Mouse (Mus musculus): ENCODE measurements around the gene Lrrc8e. TPM values are rescaled to one million over a fixed set of nuclear protein-coding genes. Genes with fewer than 3 reads are reported as not detected.
A peak's percentile ranks its signal among the peaks of the same experiment; 100 is the strongest.
"Not testable (repeated sequence)": the region's sequence is repeated elsewhere in the genome, so short reads cannot be mapped to it uniquely, and the experiment has no call there.

The Lrrc8e gene
- polyA plus RNA-seq, 1 experiment from 2014 or later = 0.28 TPM

- no peak overlapping the region for H3K4me2 ChIP-seq
- no peak overlapping the region for H3K4me3 ChIP-seq
- no peaks in the 10 kb centered on the region for H3K9me3 ChIP-seq (replicated peaks)
- H3K27me3 ChIP-seq (replicated peaks) = no peaks in the 10 kb centered on the region
- ATAC-seq (ENCODE audit: insufficient number of reproducible peaks, low FRiP score) = no peak
- H3K27ac ChIP-seq (ENCODE audit: poor library complexity, severe bottlenecking) = no peak overlapping the region
- no peak overlapping the region for H3K9ac ChIP-seq
- peaks cover 61% of the 10 kb centered on the region for H3K36me3 ChIP-seq
- H3K4me1 ChIP-seq (replicated peaks) = peaks cover 28% of the 10 kb centered on the region
- 86% methylated on average over 8 of the region's 8 CpGs for WGBS
Observed at GRCm38 (mm10) chr8:4247241-4247640, 20.6 kb downstream of the Lrrc8e start.

DNA sequence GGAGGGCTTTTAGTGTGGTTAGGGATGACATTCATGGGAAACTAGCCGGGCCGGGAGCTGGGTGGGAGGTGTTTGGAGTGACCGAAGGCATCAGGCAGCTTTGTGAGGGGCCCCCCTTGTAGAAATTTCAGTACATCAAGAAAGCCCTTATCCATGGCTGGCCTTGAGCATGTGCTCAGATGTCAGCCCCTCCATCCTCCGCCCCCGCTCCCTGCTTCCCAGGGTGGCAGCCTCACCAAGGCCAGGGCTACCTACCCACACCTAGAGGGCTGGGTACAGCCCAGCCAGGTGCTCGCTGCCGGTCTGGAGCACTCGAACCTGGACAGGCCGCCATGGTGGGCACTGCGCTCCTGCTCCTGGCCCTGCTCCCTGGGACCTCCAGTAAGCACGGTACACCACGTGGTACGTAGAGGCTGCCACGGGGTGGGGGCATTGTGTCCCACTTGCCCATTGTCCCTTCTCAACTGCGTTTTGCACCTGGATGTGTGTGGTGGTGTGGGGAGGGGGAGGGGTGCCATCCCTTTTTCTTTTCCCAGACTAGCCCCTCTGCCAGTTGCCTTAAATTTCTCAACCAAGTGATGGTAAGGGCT lies 21.4 kb downstream of the Lrrc8e start, which contains the start of gene Tgfbr3l:
Tgfbr3l (plus strand) TSS at position 264 of the 590 bp plus-strand sequence.
- 75% methylated on average over 15 of the region's 15 CpGs for WGBS
- H3K36me3 ChIP-seq = peaks cover 54% of the 10 kb centered on the region
- H3K9ac ChIP-seq = peak within 1 kb of the TSS; percentile 55; the same call in 1 of the 2 replicates
- H3K27me3 ChIP-seq (replicated peaks) = no peaks in the 10 kb centered on the region
- peaks cover 32% of the 10 kb centered on the region for H3K4me1 ChIP-seq (replicated peaks)
- H3K4me2 ChIP-seq = peak within 1 kb of the TSS; percentile 52
- H3K4me3 ChIP-seq = no peak within 1 kb of the TSS
- H3K27ac ChIP-seq (ENCODE audit: poor library complexity, severe bottlenecking) = peak within 1 kb of the TSS; percentile 27; the same call in 1 of the 2 replicates
- ATAC-seq (ENCODE audit: insufficient number of reproducible peaks, low FRiP score) = no peak
- no peaks in the 10 kb centered on the region for H3K9me3 ChIP-seq (replicated peaks)

DNA sequence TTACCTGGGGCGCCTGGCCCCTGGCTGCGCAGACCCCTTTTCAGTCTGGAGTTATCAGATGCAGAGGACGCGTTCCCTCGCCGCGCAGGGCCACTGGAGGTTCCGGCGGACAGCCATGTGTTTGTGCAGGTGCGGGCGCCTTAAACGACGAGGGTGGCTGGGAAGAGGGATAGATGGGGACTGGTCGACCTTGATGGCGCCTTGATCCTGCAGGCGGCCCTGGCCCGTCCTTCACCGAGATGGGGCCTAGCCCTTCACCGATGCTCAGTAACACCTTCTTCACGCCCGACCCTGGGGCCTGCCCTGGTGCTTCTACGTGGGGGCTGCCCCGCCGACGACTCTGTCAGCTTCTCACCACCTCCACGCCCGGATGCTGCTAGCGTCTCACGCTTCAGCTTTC lies 22.6 kb downstream of the Lrrc8e start:
- Histone ChIP-seq H3K27ac (ENCODE audit: poor library complexity, severe bottlenecking) (peak overlapping the region; percentile 27; the same call in 1 of the 2 replicates), H3K4me1 (replicated peaks) (peaks cover 38% of the 10 kb centered on the region), H3K9ac (peak overlapping the region; percentile 55; the same call in 1 of the 2 replicates), H3K4me3 (peak overlapping the region; percentile 15; the same call in 1 of the 2 replicates), H3K36me3 (peaks cover 42% of the 10 kb centered on the region), H3K4me2 (peak overlapping the region; percentile 52), H3K9me3 (replicated peaks) (no peaks in the 10 kb centered on the region), H3K27me3 (replicated peaks) (no peaks in the 10 kb centered on the region)
- ATAC-seq (ENCODE audit: insufficient number of reproducible peaks, low FRiP score) = no peak
- 5% methylated on average over 29 of the region's 29 CpGs for WGBS

DNA sequence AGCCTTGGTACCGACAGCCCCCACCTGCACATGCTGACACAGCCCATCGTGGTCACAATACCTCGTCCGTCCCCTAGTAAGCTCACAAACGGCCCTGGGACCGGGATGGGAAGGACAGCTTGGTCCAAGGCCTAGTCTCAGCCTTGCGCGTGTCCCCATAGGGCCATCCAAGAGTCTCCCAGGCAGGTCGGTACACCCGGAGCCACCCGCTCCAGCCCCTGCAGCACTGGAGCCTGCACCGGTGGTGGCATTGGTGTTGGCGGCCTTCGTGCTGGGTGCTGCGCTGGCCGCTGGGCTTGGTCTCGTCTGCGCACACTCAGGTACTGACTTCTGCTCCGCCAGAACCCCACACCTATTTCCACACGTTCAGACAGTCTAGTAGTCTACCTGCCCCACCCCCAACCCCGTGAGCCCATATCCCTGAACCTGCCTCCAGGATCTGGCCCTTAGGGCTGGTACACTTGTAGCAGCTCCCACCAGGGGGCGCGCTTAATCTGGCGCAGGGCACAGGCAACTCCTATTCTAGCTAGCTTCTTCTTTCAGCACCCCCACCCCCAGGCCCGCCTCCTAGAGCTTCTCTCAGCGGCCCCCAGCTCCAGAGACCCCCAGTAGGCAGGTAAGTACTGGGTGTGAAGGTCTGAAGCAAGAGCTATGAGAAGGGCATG lies 23.8 kb downstream of the Lrrc8e start:
- 31% methylated on average over 26 of the region's 26 CpGs for WGBS
- Histone ChIP-seq H3K4me3 (no peak overlapping the region), H3K27me3 (replicated peaks) (no peaks in the 10 kb centered on the region), H3K27ac (ENCODE audit: poor library complexity, severe bottlenecking) (no peak overlapping the region), H3K4me1 (replicated peaks) (peaks cover 39% of the 10 kb centered on the region), H3K4me2 (0 out of 2 replicates have a peak overlapping the region, but pooled peaks have one; percentile 4), H3K36me3 (peaks cover 42% of the 10 kb centered on the region), H3K9ac (0 out of 2 replicates have a peak overlapping the region, but pooled peaks have one; percentile 47), H3K9me3 (replicated peaks) (no peaks in the 10 kb centered on the region)
- ATAC-seq (ENCODE audit: insufficient number of reproducible peaks, low FRiP score) = peak; percentile 23; the same call in 1 of the 2 replicates

DNA sequence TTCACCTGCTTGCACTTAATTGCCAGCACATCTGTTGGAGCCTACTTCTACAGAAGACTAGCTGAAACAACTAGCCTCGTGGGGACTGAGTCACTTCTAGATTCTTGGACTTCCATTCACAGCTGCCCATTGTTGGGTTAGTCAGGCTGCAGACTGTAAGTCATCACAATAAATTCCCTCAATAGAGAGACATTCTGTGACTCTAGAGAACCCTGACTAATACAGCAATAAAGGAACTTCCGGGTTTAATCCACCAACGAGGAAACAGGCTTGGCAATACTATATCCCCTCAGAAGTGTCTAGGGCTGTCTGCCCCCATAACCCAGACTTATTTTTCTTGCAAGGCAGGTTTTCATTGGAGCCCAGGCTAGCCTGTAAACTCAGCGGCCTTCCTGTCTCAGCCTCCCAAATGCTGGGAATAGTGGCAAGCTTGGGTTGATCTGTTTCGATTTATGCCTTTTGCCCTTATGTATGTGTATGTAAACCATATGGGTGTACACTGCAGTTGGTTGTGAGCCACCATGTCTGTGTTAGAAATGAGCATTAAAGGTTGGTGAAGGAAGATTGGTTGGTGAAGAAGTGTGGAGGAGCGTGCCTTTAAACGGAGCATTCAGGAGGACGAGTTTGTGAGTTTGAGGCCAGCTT lies 25.6 kb downstream of the Lrrc8e start:
- WGBS = 41% methylated on average over 8 of the region's 8 CpGs
- peaks cover 45% of the 10 kb centered on the region for H3K4me1 ChIP-seq (replicated peaks)
- H3K27me3 ChIP-seq (replicated peaks) = no peaks in the 10 kb centered on the region
- H3K4me3 ChIP-seq = peak overlapping the region; percentile 95
- ATAC-seq (ENCODE audit: insufficient number of reproducible peaks, low FRiP score) = no peak
- H3K9me3 ChIP-seq (replicated peaks) = no peaks in the 10 kb centered on the region
- peaks cover 39% of the 10 kb centered on the region for H3K36me3 ChIP-seq
- peak overlapping the region; percentile 91 for H3K9ac ChIP-seq
- no peak overlapping the region for H3K27ac ChIP-seq (ENCODE audit: poor library complexity, severe bottlenecking)
- H3K4me2 ChIP-seq = peak overlapping the region; percentile 87

GRCm38 (mm10) chr8:4252934-4253841 lies 26.6 kb downstream of the Lrrc8e start, which contains the start of gene Snapc2:
Snapc2 (plus strand) TSS chr8:4253080.
- Histone ChIP-seq H3K9ac (peak within 1 kb of the TSS; percentile 91), H3K4me2 (peak within 1 kb of the TSS; percentile 87), H3K27ac (ENCODE audit: poor library complexity, severe bottlenecking) (peak within 1 kb of the TSS; percentile 84), H3K27me3 (replicated peaks) (no peaks in the 10 kb centered on the region), H3K9me3 (replicated peaks) (no peaks in the 10 kb centered on the region), H3K4me3 (peak within 1 kb of the TSS; percentile 95), H3K4me1 (replicated peaks) (peaks cover 52% of the 10 kb centered on the region), H3K36me3 (peaks cover 34% of the 10 kb centered on the region)
- under 1% methylated on average over 69 of the region's 69 CpGs for WGBS
- ATAC-seq (ENCODE audit: insufficient number of reproducible peaks, low FRiP score) = peak; percentile 91

- H3K9me3 ChIP-seq (replicated peaks) = no peaks in the 10 kb centered on the region
- H3K4me3 ChIP-seq = peak overlapping the region; percentile 95
- no peaks in the 10 kb centered on the region for H3K27me3 ChIP-seq (replicated peaks)
- no peak for ATAC-seq (ENCODE audit: insufficient number of reproducible peaks, low FRiP score)
- H3K4me2 ChIP-seq = peak overlapping the region; percentile 87
- no peak overlapping the region for H3K27ac ChIP-seq (ENCODE audit: poor library complexity, severe bottlenecking)
- peaks cover 31% of the 10 kb centered on the region for H3K36me3 ChIP-seq
- no peak overlapping the region for H3K9ac ChIP-seq
- H3K4me1 ChIP-seq (replicated peaks) = peaks cover 46% of the 10 kb centered on the region
- 70% methylated on average over 6 of the region's 6 CpGs for WGBS
Observed at GRCm38 (mm10) chr8:4254001-4254400, 27.4 kb downstream of the Lrrc8e start.

DNA sequence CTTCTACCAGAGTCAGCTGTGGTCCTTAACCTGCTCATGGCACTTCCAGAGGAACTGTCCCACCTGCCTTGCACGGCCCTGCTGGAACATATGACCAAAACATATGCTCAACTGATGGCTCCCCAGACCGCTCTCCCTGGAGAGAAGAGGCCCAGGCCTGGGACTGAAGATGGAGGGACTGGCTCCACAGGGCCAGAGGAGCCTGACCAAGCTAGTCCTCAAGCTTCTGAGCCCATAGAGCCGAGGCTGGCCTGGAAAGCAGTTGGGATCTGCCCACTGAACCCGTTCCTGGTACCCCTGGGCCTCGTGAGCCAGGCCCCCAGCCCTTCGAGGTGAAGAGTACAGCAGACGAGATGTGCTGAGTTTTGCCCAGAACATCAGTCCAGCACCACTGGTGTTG lies 28.8 kb downstream of the Lrrc8e start:
- Histone ChIP-seq H3K36me3 (peaks cover 41% of the 10 kb centered on the region), H3K4me1 (replicated peaks) (peaks cover 41% of the 10 kb centered on the region)
- not testable (repeated sequence) for H3K27ac ChIP-seq (ENCODE audit: poor library complexity, severe bottlenecking); H3K9ac ChIP-seq; H3K4me3 ChIP-seq; H3K27me3 ChIP-seq (replicated peaks); H3K4me2 ChIP-seq; H3K9me3 ChIP-seq (replicated peaks); ATAC-seq (ENCODE audit: insufficient number of reproducible peaks, low FRiP score)
- 85% methylated on average over 7 of the region's 7 CpGs for WGBS

DNA sequence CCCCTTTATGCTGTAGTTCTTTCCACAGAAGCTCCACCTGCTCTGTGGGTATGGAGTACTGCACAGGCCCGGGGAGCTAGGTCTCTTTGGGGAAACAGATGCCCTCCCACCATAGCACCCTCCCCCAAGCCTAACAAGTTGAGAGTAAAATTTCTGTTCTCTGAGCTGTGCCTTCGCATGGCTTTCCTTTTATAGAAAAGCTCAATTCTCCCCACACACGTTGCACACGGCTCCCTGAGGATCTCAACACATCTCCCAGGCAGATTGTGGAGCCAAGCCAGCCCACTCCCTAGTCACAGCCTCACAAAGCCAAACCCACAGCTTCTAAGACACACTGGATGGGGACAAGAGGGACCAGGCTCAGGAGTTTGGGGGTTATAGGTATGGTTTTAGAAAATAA lies 30.3 kb downstream of the Lrrc8e start:
- peaks cover 55% of the 10 kb centered on the region for H3K36me3 ChIP-seq
- H3K9ac ChIP-seq = peak overlapping the region; percentile 31; the same call in 1 of the 2 replicates
- no peak overlapping the region for H3K4me2 ChIP-seq
- no peak overlapping the region for H3K27ac ChIP-seq (ENCODE audit: poor library complexity, severe bottlenecking)
- H3K4me1 ChIP-seq (replicated peaks) = peaks cover 37% of the 10 kb centered on the region
- H3K4me3 ChIP-seq = no peak overlapping the region
- 58% methylated on average over 4 of the region's 4 CpGs for WGBS
- ATAC-seq (ENCODE audit: insufficient number of reproducible peaks, low FRiP score) = no peak
- no peaks in the 10 kb centered on the region for H3K9me3 ChIP-seq (replicated peaks)
- no peaks in the 10 kb centered on the region for H3K27me3 ChIP-seq (replicated peaks)

GRCm38 (mm10) chr8:4257350-4257749 lies 30.7 kb downstream of the Lrrc8e start:
- H3K27ac ChIP-seq (ENCODE audit: poor library complexity, severe bottlenecking) = no peak overlapping the region
- peak overlapping the region; percentile 31; the same call in 1 of the 2 replicates for H3K9ac ChIP-seq
- H3K36me3 ChIP-seq = peaks cover 59% of the 10 kb centered on the region
- no peak for ATAC-seq (ENCODE audit: insufficient number of reproducible peaks, low FRiP score)
- H3K4me3 ChIP-seq = 0 out of 2 replicates have a peak overlapping the region, but pooled peaks have one; percentile 74
- H3K4me1 ChIP-seq (replicated peaks) = peaks cover 36% of the 10 kb centered on the region
- H3K27me3 ChIP-seq (replicated peaks) = no peaks in the 10 kb centered on the region
- H3K4me2 ChIP-seq = peak overlapping the region; percentile 92; the same call in 1 of the 2 replicates
- no peaks in the 10 kb centered on the region for H3K9me3 ChIP-seq (replicated peaks)
- WGBS = 88% methylated on average over 4 of the region's 4 CpGs
